Mouse (Mus musculus) left cerebral cortex, adult 9 months (tissue): ENCODE measurements around the gene Osgin1.

Source experiments
- DNase-seq, 2 experiments: peaks; one replicate each; pipeline ENCODE4 v3.0.0; 2022; ENCODE audit warnings: low spot score in 2 of 2

Gene Osgin1

GRCm38 (mm10) chr8:119433582-119434174 lies at the start of gene Osgin1:
Osgin1 (plus strand) TSS chr8:119434124.
- no peak for DNase-seq

- DNase-seq: peak in 1 of 2 experiments; percentile 89
Measured at GRCm38 (mm10) chr8:119384478-119384877, 49.4 kb upstream of the Osgin1 start.

GRCm38 (mm10) chr8:119385854-119386253 lies 48.1 kb upstream of the Osgin1 start:
- DNase-seq: no peak

- no peak for DNase-seq
Measured at GRCm38 (mm10) chr8:119386988-119387387, 46.9 kb upstream of the Osgin1 start.

- no peak for DNase-seq
Measured at GRCm38 (mm10) chr8:119394097-119394496, 39.8 kb upstream of the Osgin1 start.

- DNase-seq: peak; percentile 61 to 90
Measured at GRCm38 (mm10) chr8:119394524-119395026, 39.3 kb upstream of the Osgin1 start, which contains the start of gene Mlycd. Mlycd (plus strand) TSS chr8:119394878.

GRCm38 (mm10) chr8:119395072-119395950 lies 38.6 kb upstream of the Osgin1 start:
- no peak for DNase-seq

- DNase-seq: no peak
Measured at GRCm38 (mm10) chr8:119398558-119398957, 35.4 kb upstream of the Osgin1 start.

- no peak for DNase-seq
Measured at GRCm38 (mm10) chr8:119399255-119399654, 34.7 kb upstream of the Osgin1 start.

- DNase-seq: no peak
Measured at GRCm38 (mm10) chr8:119400122-119400671, 33.7 kb upstream of the Osgin1 start.

- DNase-seq: no peak
Measured at GRCm38 (mm10) chr8:119400904-119401303, 33.0 kb upstream of the Osgin1 start.

- DNase-seq: no peak
Measured at GRCm38 (mm10) chr8:119403912-119404311, 30.0 kb upstream of the Osgin1 start.

- no peak for DNase-seq
Measured at GRCm38 (mm10) chr8:119404648-119405047, 29.3 kb upstream of the Osgin1 start.

GRCm38 (mm10) chr8:119408311-119408710 lies 25.6 kb upstream of the Osgin1 start:
- no peak for DNase-seq

GRCm38 (mm10) chr8:119412037-119412734 lies 21.7 kb upstream of the Osgin1 start:
- DNase-seq: no peak

GRCm38 (mm10) chr8:119412735-119413498 lies 21.0 kb upstream of the Osgin1 start:
- DNase-seq: peak in 1 of 2 experiments; percentile 83

- DNase-seq: no peak
Measured at GRCm38 (mm10) chr8:119413605-119414004, 20.3 kb upstream of the Osgin1 start.

GRCm38 (mm10) chr8:119420318-119420717 lies 13.6 kb upstream of the Osgin1 start:
- DNase-seq: no peak

GRCm38 (mm10) chr8:119421603-119422122 lies 12.3 kb upstream of the Osgin1 start:
- DNase-seq: no peak

- no peak for DNase-seq
Measured at GRCm38 (mm10) chr8:119422123-119422711, 11.7 kb upstream of the Osgin1 start.
